ENCODE assay signal across 8 mouse cellular contexts in the genomic region with DNA sequence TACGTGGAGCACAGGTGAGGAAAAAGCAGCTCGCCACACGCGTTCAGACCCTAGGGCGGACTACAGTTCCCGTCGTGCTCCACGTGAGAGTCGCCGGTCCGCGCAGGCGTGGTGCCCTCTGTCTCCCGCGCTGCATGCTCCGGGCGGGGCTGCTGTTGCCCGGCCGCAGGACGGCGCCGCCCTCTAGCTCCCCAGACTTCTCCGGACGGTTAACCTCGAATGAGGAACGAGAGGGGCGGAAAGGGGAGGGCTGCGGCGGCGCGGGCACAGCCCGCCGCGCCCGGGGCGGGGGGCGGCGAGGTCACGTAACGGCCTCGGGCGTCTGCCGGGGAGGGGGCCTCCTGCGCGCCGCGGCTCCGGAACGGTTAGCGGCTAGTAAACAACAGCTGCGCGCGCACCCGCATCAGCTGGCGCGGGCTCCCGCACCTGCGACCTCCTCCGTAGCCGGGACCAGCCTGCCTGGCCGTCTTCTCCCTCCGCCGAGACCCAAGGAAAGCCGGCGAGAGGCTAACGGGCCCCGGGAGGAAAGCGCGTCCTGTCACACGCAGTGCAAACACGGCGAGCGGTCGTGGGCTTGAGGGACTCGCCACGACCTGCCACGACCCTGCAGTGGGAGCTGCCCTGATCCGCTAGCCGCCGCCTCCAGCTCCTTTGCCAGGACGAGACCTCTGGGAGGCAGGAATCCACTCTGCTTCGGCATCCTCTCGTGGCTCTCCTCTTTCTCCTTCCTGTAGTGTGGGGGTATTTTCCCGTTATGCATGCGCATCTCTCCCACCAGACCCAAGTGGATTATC. TPM values are rescaled to one million over a fixed set of nuclear protein-coding genes. Genes with fewer than 3 reads are reported as not detected.
DNase-seq lines count a peak whose midpoint lies in the region; ATAC-seq and TF ChIP-seq lines count a peak whose summit lies in the region.

Slc12a6 (plus strand) TSS at position 378 of the 794 bp plus-strand sequence.

- H3K4me2 ChIP-seq in forebrain, postnatal 0 days (ENCODE audit: low read depth) = peak within 1 kb of the TSS; percentile 92
- peak within 1 kb of the TSS; percentile 82 for H3K4me2 ChIP-seq in lung, embryonic 16.5 days (ENCODE audit: low read depth, low read length)

- peak within 1 kb of the TSS; percentile 90 for H3K9ac ChIP-seq in forebrain, postnatal 0 days
- peak within 1 kb of the TSS; percentile 81 for H3K9ac ChIP-seq in lung, embryonic 16.5 days (ENCODE audit: low read length)

- ATAC-seq in G1E (ENCODE audit: extremely low read depth, insufficient number of reproducible peaks, low FRiP score, poor library complexity, severe bottlenecking) = peak; percentile 71
- ATAC-seq in forebrain, postnatal 0 days = peak; percentile 93
- ATAC-seq in lung, embryonic 16.5 days (ENCODE audit: low read depth) = peak; percentile 96

- H3K9me3 ChIP-seq in G1E (replicated peaks) = no peaks in the 10 kb centered on the region
- no peaks in the 10 kb centered on the region for H3K9me3 ChIP-seq in forebrain, postnatal 0 days (ENCODE audit: low read length)
- H3K9me3 ChIP-seq in lung, embryonic 16.5 days (ENCODE audit: control insufficient read depth, low read length) = no peaks in the 10 kb centered on the region

- no peak for TF ChIP-seq CTCF in G1E (IDR thresholded peaks at IDR 0.05; ENCODE audit: low read depth, low read length)
- 0 out of 2 replicates have a peak, but pooled peaks have one; percentile 20 for TF ChIP-seq CTCF in forebrain, postnatal 0 days (IDR thresholded peaks at IDR 0.05; ENCODE audit: low read depth)

- peak within 1 kb of the TSS; percentile 94 for H3K4me3 ChIP-seq in G1E (ENCODE audit: low read depth, low read length)
- H3K4me3 ChIP-seq in forebrain, postnatal 0 days (ENCODE audit: low read depth, low read length) = peak within 1 kb of the TSS; percentile 86
- peak within 1 kb of the TSS; percentile 96 for H3K4me3 ChIP-seq in lung, embryonic 16.5 days (ENCODE audit: low read length)

- peak; percentile 84 for DNase-seq in G1E (ENCODE audit: low spot score)
- peak; percentile 94 to 96 for DNase-seq in cerebellum, adult 18-20 months
- DNase-seq in forebrain, postnatal 0 days = peak; percentile 92
- DNase-seq in heart, postnatal 4 days = peak; percentile 94
- peak; percentile 67 for DNase-seq in layer of hippocampus, adult 9-10 months (ENCODE audit: low spot score)
- DNase-seq in ovary, postnatal 10 days (ENCODE audit: low spot score) = peak; percentile 86
- DNase-seq in thymus, postnatal 10 days (ENCODE audit: low spot score in 2 of 2) = peak; percentile 91 to 94

- peaks cover 38% of the 10 kb centered on the region for H3K4me1 ChIP-seq in G1E (ENCODE audit: insufficient read depth, low read depth, low read length)
- H3K4me1 ChIP-seq in forebrain, postnatal 0 days (ENCODE audit: insufficient read depth) = peaks cover 41% of the 10 kb centered on the region
- H3K4me1 ChIP-seq in lung, embryonic 16.5 days (replicated peaks; ENCODE audit: control insufficient read depth, insufficient read depth, low read length) = peaks cover 14% of the 10 kb centered on the region

- no peaks in the 10 kb centered on the region for H3K27me3 ChIP-seq in G1E (ENCODE audit: insufficient read depth, low read length)
- H3K27me3 ChIP-seq in forebrain, postnatal 0 days (ENCODE audit: insufficient read depth, low read length) = no peaks in the 10 kb centered on the region
- no peaks in the 10 kb centered on the region for H3K27me3 ChIP-seq in lung, embryonic 16.5 days (ENCODE audit: control insufficient read depth, insufficient read depth, low read depth, low read length)

- under 1% methylated on average over 78 of the region's 85 CpGs for WGBS in forebrain, postnatal 0 days
- WGBS in lung, embryonic 16.5 days = under 1% methylated on average over 62 of the region's 85 CpGs

- H3K36me3 ChIP-seq in G1E (replicated peaks) = peaks cover 23% of the 10 kb centered on the region
- no peaks in the 10 kb centered on the region for H3K36me3 ChIP-seq in forebrain, postnatal 0 days (ENCODE audit: insufficient read depth)
- no peaks in the 10 kb centered on the region for H3K36me3 ChIP-seq in lung, embryonic 16.5 days (ENCODE audit: control insufficient read depth, insufficient read depth, low read length)

- peak within 1 kb of the TSS; percentile 91 for H3K27ac ChIP-seq in forebrain, postnatal 0 days (ENCODE audit: low read depth, low read length)
- H3K27ac ChIP-seq in lung, embryonic 16.5 days (ENCODE audit: low read length) = peak within 1 kb of the TSS; percentile 86

RNA-seq across cellular contexts. Expression of gene Slc12a6, which starts in this region (rescaled TPM):
- total RNA-seq in G1E (2014; fragmentation: Nextera tagmentation) (55.2 and 55.9 TPM in 2 replicates), G1E (2017) (46.6 and 50.5 TPM in 2 replicates)
- polyA plus RNA-seq in G1E (2012) = 3.3 and 4.2 TPM in 2 replicates
- total RNA-seq in forebrain, postnatal 0 days (2014; rRNA removed) = 54.4 and 69.3 TPM in 2 replicates
- polyA plus RNA-seq in forebrain, postnatal 0 days (2015; fragmentation: Nextera tagmentation; extraction: Ambion mirVana) = 7.8 and 10.6 TPM in 2 replicates
- total RNA-seq in heart, postnatal 4 days (2021) = 10 to 100 TPM; 35.5 to 36.5 TPM
- polyA plus RNA-seq in lung, embryonic 16.5 days (2015; fragmentation: Nextera tagmentation; extraction: Ambion mirVana) = 8.9 and 9.8 TPM in 2 replicates

Comparison
In these comparisons a context has a peak if more than half of its experiments do, and no peak if none do; other contexts are left out.
1. Peak in every context shown above with its lines: DNase-seq, ATAC-seq, H3K4me3 ChIP-seq and H3K27ac ChIP-seq.